Mouse (Mus musculus) urinary bladder, postnatal 4 days (tissue): ENCODE results near the gene Ndufa13.

Experiments
- DNase-seq, 2 experiments: peaks; one replicate each; pipeline ENCODE4 v3.0.0; 2021 to 2022; ENCODE audit warnings: low spot score in 2 of 2

Gene Ndufa13

DNA sequence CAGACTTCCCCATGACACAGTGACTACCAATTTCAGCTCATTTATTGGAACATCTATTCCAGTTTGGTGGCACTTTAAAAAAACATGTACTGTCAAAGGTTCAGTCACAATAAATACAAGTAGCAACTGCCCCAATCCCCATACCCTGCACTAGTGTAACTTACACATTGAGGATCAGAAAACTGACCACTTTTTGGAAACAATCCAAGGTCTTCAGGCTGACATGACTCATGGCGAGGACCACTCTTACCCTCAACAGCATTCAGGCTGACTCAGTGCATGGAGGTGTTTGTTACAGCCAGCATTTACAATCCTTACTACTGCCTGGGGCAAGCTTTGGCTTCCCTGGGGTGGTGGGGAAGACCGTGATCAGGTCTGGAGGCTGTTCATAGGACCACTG, 4.7 kb upstream of the Ndufa13 start:
- DNase-seq = no peak

DNA sequence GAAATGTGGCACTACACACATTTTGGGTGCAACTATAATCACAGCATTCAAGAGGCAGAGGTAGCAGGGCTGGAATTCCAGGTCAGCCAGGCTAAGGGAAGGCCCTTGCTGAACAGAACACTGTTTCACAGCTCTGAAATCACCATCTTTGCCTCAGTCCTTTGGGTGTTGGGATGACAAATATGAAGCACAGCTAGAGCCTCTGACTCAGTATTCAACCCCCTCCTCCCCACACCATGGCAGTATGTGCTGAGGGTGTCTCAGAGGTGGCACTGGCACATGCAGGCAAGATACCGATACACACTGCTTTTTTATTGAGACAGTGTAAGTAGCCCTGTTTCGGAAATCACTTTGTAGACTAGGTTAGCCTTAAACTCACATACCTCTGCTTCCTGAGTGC, 3.9 kb upstream of the Ndufa13 start:
- DNase-seq = no peak

DNA sequence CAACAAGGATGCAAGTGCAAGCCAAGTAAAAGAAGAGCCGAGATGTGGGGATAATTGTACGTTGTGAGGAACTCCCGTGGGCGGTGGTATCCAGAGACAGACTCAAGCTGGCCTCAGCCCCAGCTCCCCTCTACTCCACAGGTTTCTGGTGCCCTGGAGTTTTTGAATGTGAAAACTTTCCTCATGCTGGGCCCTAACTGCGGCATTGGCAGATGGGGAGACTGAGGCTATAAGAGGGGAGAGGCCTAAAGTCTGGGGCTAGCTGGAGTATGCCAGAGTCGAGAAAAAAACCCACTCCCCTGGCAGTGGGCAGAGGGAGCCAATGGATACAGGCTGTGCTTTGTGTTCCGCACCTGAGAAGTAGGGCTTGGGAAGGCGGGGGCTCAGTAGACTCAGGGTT, 1.7 kb upstream of the Ndufa13 start:
- DNase-seq = no peak

DNA sequence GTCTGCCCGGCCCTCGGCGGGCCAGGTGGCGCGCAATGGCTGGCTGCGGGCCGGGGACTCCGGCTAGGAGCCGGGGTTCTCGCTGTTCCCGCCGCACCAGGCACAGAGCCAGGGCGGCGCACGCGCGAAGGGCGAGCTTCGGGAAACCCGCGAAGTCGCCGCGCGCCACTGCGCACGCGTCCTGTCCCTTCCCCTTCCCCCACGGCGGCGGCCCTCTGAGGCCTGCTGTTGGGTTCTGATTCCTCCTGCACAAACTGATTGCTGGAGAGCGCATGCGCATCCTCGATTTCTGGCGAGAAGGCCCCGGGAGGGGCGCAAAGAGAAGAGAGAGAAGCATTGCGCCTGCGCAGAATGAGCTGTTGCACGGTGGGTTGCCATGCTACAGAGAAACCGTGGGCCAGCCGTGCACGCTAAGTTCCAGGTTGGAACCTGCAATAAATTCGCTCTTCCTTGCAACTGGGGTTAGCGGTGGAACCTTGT, 745 bp upstream of the Ndufa13 start:
- DNase-seq = peak; percentile 99

DNA sequence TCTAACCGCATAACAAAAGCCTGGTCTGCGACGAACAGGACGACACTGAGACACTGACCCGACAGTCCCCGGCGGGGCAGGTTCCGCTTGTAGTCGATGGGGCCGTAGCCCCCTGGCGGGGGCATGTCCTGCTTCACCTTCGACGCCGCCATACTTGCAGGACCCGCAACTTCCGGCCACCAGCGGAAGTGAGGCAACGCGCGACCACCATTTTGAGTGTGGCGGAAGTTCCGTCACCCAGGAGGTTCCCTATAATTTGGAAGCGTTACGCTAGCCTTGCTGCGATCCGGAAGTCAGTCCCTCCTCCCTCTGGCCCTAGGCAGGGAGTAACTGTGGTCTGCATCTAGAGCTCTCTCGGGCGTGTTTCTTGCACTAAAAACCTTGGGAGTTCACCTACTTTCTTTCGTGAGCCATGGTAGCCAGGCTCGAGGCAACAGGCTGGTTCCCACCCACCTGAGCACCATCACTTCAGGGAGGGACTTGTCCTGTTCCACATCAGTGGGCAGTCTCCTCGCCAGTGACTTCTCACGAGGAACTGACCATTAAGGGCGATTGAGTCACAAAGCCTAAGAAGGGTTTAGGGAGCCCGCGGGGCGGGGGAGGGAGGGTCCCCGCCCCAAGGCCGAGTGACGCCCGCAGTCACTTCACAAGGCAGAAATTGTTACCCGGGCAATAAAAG, 735 bp downstream of the Ndufa13 start:
- peak; percentile 95 to 97 for DNase-seq

DNA sequence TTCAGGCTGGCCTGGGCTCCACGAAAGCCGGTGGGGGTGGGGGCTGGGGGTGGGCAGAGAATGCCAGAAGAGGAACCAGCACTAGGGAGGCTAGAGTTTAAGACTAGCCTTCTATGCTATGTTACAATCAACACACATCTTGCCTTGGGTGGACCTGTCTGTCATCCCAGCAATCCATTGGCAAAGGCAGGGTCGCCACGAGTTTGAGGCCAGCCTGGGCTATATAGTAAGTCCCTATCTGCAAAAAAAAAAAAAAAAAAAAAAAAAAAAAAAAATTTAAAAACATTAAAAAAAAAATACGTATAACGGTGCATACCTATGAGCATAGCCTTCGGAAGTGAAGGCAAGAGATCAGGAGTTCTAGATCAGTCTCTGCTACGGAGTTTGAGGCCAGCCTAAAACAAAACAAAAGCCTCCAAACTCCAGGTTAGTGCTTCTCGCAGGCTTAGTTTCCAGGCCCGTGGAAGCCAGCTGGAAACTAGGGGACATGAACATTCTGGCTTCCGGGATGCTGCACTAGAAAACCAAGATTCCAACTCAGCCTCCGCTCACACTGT, 1.4 kb downstream of the Ndufa13 start:
- DNase-seq = no peak

DNA sequence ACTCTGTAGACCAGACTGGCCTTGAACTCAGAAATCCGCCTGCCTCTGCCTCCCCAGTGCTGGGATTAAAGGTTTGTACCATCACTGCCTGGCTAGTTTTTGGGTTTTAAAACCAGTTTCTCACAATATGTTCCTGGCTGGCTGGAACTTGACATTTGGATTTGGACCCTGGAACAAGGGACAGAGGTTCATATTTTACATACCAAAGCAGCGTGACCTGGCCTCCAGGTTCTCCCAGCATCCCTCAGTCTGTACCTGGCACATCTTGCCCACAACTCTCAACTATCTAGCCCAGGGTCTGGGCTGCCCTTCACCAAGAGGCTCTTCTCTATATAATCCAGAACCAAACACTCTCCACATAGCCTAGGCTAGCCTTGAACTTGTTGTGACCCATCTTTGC, 2.5 kb downstream of the Ndufa13 start:
- no peak for DNase-seq

DNA sequence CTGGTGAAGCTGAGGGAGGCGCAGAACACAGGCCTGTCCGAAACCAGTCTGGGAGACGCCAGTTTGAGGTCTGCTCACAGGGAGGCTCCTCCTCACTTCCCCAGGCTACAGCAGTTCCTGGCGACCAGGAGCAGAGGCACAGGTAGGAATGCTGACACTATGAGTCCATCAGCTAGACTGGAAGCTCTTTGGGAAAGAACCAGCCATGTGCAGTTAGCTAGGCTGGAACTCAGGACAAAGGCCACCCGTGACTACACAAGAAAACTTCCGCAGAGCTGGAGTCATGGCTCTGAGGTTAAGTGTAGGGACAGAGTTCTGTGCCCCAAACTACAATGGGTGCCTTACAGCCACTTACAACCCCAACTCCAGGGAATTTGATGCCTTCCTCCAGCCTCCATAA, 4.5 kb downstream of the Ndufa13 start:
- no peak for DNase-seq

DNA sequence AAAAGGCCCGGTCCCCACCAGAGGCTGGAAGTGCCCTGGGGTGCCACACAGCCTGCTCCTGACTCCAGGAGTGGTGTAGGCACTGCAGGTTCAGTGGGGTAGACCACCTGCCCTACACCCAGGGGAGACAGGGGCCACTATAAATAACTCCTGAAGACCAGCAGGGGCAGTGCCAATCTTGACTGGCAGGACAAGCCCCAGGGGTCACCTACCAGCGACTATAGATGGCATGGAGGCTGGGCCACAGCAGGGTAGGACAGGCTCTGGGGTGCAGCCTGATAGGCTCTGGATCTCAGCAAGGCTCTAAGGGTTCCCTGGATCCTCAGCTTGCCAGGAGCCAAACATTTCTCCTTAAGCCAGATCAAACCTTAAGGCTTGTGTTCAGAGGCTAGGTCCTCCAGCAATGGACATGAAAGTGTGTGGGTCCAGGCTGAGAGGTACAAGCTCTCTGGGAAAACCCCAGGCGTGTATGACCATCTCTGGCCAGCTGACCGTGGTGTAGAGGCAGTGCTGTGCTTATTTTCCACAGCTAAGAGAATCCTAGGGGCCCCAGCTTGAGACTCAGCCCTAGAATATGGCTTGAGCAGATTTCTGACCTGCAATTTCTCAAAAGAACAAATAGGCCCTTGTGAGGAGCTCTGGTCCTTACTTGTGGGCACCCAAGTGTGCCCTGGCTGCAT, 6.4 kb downstream of the Ndufa13 start:
- no peak for DNase-seq

DNA sequence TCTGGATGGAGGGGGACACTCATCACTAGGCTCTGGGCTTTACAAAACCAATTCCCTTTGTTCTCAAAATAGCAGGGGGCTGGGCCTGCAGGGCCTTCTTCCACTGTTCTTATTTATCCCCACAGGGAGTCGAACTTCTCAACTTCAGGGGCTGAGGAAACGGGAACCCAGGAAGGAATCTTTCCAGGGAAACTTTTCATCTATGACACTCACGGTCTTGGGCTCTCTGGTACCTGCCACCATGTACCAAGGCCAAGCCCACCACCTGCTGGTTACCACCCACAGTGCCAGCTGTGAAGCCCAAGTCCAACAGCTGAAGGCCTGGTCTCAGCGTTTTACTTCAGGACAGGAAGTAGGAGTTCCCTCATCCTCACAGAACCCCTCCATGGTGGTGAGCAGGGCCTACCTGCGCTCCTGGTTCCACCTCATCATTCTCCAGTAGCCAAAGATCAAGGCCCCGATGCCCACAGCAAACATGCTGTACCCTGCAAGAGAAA, 7.5 kb downstream of the Ndufa13 start:
- no peak for DNase-seq

DNA sequence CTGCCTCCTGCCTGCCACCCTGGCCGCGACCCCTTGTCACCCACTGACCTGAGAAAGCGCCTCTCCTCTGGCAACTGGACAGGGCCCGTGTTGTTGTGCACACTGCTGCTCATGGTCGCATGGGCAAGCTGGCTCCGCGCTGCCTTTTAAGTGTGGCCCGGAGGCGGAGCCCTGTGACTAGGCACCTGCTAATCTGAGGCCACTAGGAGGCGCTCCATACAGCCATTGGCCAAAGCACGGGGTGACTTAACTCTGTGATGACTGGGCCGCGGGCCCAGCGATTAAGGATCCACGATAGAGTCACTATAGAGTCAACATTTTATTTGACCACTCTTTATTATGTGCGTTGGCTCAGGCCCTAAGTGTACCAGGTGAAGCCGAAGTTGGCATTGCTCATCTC, 8.5 kb downstream of the Ndufa13 start:
- peak in 1 of 2 experiments; percentile 37 for DNase-seq

DNA sequence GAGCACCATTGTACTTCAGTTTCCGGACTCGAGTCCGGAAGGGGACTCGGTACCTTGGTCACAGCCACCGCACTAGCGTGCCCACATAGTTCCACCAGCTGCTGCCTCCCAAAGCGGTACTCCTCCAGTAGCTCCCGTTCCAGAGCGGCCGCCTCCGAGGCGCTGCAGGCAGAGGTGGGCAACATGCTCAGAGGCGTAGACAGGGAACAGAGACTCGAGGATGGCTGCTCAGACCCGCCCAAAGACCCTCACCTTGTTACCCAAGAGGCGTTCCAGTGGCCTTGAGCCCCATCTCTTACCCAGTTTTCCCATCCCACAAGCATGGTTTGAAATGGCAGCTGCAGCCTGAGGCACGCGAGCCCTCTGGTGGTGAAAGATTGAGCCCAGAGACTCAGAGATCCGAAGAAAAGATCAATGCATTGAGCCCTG, 11.5 kb downstream of the Ndufa13 start:
- DNase-seq = no peak

DNA sequence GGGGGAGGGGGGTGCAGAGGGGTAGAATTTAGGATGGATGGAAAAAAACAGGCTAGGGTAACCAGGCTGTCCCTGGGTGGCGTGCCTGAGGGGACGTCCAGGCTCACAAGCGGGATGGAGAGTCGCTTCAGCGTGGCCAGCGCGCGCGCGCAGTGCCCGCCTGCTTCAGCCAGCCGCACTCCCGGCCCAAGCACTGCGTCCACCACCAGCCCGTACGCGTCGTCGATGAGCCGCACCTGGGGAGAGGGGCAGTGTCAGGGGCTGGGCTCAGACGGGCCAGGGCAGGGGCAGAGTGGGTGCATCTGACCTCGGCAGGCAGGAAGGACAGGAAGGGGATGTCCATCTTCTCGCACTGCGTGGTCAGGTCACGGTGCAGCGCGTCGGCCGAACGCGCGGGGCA, 13.5 kb downstream of the Ndufa13 start:
- DNase-seq = no peak

DNA sequence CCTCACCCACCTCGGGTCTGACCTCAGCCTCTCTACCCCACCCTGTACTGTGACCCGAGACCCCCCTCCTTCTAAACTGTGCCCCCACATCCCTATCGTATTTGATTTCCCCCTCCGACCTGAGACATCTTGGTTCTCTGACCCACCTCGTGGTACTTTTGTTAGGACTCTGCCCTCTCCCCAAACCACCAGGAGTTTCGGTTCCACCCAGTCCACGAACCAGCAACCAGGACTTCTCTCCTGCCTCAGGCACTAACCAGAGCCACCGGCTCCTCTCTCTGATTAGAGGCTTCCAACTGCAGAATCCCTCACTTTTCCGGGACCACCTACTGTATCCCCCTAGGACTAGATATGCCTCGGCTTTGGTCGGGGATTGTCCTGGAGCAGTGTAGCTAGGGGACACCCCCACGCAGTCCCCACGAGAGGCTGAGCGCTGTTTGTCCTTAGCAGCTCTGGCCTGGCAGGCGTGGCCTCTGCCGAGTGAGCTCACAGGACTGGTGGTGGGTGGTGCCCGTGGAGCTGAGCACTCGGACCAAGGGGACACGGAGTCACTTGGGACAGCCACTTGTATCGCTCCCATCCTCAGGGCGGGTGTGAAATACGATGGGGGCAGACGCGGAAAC, 14.0 kb downstream of the Ndufa13 start:
- no peak for DNase-seq

DNA sequence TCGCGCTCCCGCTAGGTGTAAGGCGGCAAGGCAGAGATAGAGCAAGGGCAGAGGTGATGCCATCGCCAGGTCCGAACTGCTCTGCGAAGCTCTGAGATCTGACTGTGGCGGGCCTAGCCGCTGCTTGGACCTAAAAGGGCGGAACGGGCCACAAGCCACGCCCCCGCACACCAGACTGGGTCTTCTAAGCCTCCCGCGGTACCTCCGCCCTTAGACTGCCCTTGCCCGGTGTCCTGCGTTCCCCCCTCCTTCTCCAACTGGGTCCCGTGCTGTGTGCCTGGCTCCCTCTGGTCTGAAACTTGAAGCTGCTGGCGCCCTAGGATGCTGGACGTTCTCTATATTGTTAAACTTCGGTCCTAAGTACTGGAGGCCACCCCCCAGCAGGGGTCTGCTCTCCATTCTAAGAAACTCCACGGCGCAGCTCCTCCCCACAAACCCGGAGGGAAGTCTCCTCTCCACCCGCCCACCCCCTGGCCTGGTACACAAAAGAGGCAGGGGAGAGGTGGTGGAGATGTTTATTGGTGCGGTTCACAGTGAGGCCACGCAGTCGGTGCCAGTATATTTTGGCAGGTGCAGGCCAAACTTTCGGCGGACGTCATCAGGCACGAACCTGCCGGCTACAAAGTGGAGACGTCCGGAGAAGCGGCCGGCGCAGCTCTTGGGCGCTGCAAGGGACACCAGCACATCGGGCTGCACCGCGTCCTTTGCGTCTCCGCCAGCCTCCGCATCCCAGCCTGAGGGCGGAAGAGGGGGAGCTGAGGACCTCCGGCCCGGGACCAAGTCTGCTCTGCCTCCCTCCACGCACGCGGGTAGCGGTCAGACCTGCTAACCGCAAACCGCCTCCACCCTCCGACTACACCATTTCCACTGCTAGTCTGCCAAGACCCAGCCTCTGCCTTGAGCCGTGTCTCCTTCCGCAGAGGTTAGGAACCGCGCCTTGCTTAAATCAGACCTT, 14.8 kb downstream of the Ndufa13 start, which contains the start of gene Cilp2:
Gene Cilp2, minus strand, starts transcription at position 399 of the 955 bp plus-strand sequence.
- no peak for DNase-seq

DNA sequence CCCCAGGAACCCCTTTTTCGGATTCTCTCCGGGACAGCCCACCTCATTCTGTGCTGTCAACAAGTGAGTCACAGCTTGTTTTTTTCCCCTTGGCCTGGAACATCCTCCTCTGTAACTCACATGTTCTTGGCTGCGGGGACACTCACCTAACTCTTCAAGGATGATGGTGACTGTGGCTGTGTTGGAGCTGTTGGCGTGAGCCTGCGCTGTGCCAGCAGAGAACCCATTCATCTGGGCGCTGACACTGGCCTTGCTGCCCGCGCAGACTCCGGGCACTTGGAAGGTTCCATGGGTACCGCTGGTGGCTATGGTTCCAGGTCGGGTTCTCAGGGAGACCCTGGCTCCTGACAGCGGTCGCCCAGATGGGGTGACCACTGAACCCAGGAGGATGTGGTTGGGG, 18.2 kb downstream of the Ndufa13 start:
- DNase-seq = no peak

DNA sequence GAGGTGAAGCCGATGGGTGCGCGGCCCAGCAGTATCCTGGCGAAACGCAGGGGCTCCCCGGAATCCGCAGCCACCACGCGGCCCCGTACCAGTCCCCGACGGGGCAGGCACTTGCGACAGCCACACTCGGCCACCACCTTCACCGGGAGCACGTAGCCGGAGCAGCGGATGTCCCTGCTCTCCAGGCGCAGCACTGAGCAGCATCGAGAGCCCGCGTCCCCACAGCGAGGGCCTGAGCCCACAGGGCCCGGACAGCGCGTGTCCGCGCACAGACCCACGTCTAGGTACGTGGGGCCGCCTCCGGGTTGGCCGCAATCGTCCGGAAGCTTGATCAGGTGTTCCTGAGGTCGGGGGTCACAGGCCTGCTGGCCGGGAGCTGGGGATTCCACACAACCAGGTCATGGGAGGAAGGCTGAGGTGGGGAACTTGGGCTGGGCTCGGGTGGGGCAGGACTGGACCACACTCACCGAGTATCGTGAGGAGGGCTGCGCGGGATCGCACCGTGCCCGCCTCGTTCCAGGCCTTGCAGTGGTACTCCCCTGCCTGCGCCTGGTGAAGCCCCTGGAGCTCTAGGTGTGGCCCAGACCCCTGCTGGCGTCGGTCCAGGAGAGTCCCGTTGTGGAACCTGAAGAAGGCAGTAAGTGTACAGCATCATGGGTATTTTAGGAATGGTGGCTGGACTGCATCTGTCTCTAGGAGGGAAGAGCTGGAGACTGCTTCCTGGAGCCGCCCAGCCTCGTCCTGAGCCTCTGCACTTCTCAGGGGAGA, 19.3 kb downstream of the Ndufa13 start:
- no peak for DNase-seq

DNA sequence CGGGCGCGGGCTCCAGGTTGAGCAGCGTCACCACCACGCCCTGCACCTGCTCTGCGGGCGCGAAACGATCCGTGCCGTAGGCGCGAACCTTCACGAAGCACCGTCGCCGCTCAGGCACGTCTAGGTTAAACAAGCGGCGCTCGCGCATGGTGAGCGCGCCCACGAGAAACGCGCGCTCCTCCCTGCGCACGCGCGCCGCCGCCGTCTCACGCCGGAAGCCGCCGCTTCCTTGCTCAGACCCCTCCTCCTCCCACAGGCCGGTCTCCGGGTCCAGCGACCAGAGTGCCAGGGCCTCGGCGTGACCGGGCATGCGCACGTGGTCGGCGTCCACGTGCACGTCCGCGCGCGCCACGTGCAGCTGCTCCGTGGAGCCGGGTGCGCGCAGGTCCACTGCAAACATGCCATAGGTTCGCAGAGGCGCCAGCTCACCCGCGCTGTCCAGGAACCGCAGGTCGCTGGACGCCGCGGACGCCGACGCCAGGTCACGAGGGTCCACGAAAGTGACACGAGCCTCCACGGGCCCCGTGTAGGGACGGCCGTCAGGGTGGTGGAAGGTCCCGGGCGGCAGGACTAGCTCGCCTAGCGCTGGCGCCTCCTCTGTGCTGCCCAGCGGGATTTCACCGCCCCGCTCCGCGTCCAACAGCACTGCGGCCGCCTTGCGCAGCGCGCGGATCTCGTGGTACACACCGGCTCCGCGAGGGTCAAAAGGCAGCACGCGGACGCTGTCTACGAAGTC, 20.2 kb downstream of the Ndufa13 start:
- peak; percentile 76 to 78 for DNase-seq

DNA sequence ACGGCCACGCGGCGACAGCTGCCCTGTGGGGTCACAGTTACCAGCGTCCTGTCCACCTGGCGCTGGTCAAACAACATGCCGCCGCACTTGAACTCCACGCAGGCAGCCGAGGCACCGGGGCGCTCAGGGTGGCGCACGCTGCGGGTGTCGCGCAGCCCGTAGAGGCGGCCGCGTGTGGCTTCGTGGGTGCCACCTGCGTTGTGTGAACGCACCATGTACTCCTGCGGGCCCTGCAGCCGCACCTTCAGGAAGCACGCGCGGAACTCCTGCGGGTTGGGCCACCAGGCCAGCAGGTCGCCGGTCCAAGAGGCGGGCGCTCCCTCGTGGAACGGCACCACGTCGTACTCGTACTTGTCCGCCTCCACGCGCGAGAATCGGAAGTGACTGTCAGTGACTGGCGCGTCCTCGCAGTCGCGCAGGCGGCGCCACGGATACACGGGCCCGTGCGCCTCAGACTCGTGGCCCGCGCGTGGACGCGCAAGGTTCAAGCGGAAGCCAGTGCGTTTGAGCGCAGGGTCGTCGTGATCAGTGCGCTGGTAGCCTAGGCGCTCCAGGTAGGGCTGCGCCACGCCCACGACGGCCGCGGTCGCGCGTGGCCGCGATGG, 21.0 kb downstream of the Ndufa13 start:
- DNase-seq = no peak
